Mouse (Mus musculus) bone marrow macrophage, adult 2 months (primary cell): ENCODE results near the gene Dynll1.

Experiments
- CTCF ChIP-seq: IDR thresholded peaks from 2 replicates; pipeline ENCODE4 v1.5.1; 2012; ENCODE audit warnings: low read depth, mild to moderate bottlenecking, low read length, moderate library complexity
- POLR2A ChIP-seq: IDR thresholded peaks from 2 replicates; pipeline ENCODE4 v1.6.1; 2012; ENCODE audit warnings: mild to moderate bottlenecking, low read depth, low read length, borderline replicate concordance

DNA sequence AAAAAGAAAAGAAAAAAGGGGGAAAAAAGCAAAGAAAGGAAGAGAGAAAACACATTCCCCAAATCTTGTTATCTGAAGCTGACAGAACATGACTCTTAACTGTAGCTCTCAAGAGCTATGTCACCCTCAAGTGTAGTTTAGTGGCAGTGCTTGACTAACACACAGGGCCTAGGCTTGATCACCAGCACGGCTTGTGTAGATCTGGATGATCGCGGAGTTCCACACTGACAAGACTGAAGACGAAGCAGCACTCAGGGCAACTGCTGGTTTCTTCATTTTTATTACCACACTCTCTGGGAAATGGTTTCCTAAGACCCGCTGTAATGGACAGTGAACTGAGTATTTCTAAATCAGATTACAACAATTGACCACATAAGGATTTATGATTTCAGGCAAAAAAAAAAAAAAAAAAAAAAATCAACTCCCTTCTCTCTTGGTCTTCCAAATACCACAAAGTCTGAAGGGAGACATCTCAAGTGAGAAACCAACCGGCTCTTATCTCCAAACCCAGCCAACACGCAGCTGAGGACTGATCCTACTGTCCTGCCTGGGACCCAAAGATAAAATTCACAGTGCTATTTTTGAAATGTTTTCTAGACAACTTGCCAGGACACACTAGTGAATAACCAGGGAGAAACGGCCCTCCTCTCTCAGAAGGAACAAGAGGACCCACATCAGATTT, 33.9 kb downstream of the Dynll1 start:
- TF ChIP-seq POLR2A, result no peak
- TF ChIP-seq CTCF, result no peak
